Mouse (Mus musculus) left cerebral cortex, postnatal 14 days (tissue): ENCODE data around the gene Cd28. TPM values are rescaled to one million over a fixed set of nuclear protein-coding genes. Genes with fewer than 3 reads are reported as not detected.

ENCODE experiments used
- DNase-seq, 2 experiments: peaks; one replicate each; pipeline ENCODE4 v3.0.0; 2021 to 2022; ENCODE audit warnings: low spot score in 2 of 2, mixed read lengths in 1 of 2
- intact Hi-C: fragments of 180-260 bp; cut with DNase I; formaldehyde crosslinking; loops from one replicate; pipeline ENCODE4 v1.15.1; 2025
- total RNA-seq, 2 experiments: library from RNA; stranded (reverse); gene quantifications; 2 replicates each; pipeline ENCODE4 v1.2.3; 2021

The Cd28 gene
- total RNA-seq, 2 experiments from 2014 or later: 0.20 to 0.34 TPM

DNA sequence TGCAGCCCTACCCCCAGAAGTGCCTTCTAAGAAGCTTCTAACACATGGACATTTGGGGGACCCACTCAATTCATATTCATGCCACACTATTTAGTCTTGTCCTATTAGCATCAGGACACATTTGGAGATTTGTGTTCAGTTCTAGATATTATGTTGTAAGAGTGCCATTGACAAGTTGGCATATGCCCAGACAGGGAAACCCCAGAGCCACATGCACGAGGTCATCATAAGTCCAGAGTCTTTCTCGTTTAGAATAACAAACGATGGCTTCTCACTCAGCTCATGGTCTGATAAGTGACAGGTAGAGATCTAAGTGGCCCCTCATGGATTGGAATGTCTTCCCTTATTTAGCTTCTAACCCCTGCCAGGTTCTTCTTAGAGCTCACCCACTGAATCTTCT is 105.0 kb downstream of the Cd28 start:
- intact Hi-C loops: no loop called here
- DNase-seq: no peak

Other genes starting within 250 kb of the Cd28 start
- gene Raph1, start 149.7 kb upstream of the Cd28 start, total RNA-seq: 100 to 1,000 TPM in 1 of 2 experiments, 10 to 100 TPM in 1; 86.8 to 102 TPM
- not detected for gene Ctla4, start 170.2 kb downstream of the Cd28 start, total RNA-seq